Mouse (Mus musculus) heart, postnatal 0 days (tissue): Measurements from ENCODE around the gene Guca2b. TPM values are rescaled to one million over a fixed set of nuclear protein-coding genes. Genes with fewer than 3 reads are reported as not detected.

Source experiments
- ATAC-seq: fragments of 200-750 bp; cut with Nextera tagmentation; 2 replicates; pipeline ENCODE4 v1.8.0; 2017; ENCODE audit warnings: low read depth, moderate number of reproducible peaks, moderate library complexity; ENCODE audit not compliant: insufficient read depth
- DNase-seq: peaks from one replicate; pipeline ENCODE4 v3.0.0-alpha.2; 2016; ENCODE audit warnings: low spot score
- H3K27ac ChIP-seq: fragments of 300-500 bp; sonication (generic); 2 replicates; pipeline ENCODE4 v1.5.1; 2014; ENCODE audit warnings: low read depth, mild to moderate bottlenecking
- H3K27me3 ChIP-seq: fragments of 300-500 bp; sonication (generic); 2 replicates; pipeline ENCODE4 v1.6.1; 2014; ENCODE audit warnings: low read length, mixed read lengths; ENCODE audit not compliant: control insufficient read depth, insufficient read depth
- H3K36me3 ChIP-seq: fragments of 300-500 bp; sonication (generic); replicated peaks from 2 replicates; pipeline ENCODE4 v1.6.1; 2014; ENCODE audit warnings: low read length, mixed read lengths; ENCODE audit not compliant: control insufficient read depth, insufficient read depth
- H3K4me1 ChIP-seq: fragments of 300-500 bp; sonication (generic); 2 replicates; pipeline ENCODE4 v1.6.1; 2014; ENCODE audit warnings: antibody characterized with exemption; ENCODE audit not compliant: control insufficient read depth, insufficient read depth
- H3K4me2 ChIP-seq: fragments of 300-500 bp; sonication (generic); 2 replicates; pipeline ENCODE4 v1.6.1; 2014; ENCODE audit warnings: low read depth, mild to moderate bottlenecking, low read length, moderate library complexity
- H3K4me3 ChIP-seq: fragments of 300-500 bp; sonication (generic); 2 replicates; pipeline ENCODE4 v1.5.1; 2014; ENCODE audit warnings: low read depth, low read length
- H3K9ac ChIP-seq: fragments of 300-500 bp; sonication (generic); replicated peaks from 2 replicates; pipeline ENCODE4 v1.6.1; 2014; ENCODE audit warnings: low read depth, low read length, mixed read lengths
- H3K9me3 ChIP-seq: fragments of 300-500 bp; sonication (generic); replicated peaks from 2 replicates; pipeline ENCODE4 v1.6.1; 2016; ENCODE audit warnings: low read length; ENCODE audit not compliant: control insufficient read depth
- CTCF ChIP-seq: IDR thresholded peaks from 2 replicates; pipeline ENCODE4 v1.5.1; 2016; ENCODE audit warnings: antibody characterized with exemption, control low read depth, low read depth
- EP300 ChIP-seq: IDR thresholded peaks from 2 replicates; pipeline ENCODE4 v1.6.1; 2016; ENCODE audit warnings: antibody characterized with exemption, low read depth
- WGBS: fragments of 180-500 bp; shearing (Covaris S2); extraction: QIAGEN DNeasy Blood & Tissue Kit; methylation state at CpG from one replicate; pipeline ENCODE4 v1.1.7; 2014; 5-methylcytosine and 5-hydroxymethylcytosine counted together
- polyA plus RNA-seq: library from polyadenylated mRNA; unstranded; fragments of >200 nt; fragmentation: Nextera tagmentation; extraction: Ambion mirVana; gene quantifications from 2 replicates; pipeline ENCODE4 v1.2.1, GENCODE M21; 2015
- total RNA-seq: library from RNA; depleted of rRNA; stranded (reverse); fragments of >200 nt; gene quantifications from 2 replicates; pipeline ENCODE4 v1.2.3, GENCODE M21; 2014; ENCODE audit warnings: low replicate concordance

Guca2b gene
- total and polyA plus RNA-seq, 2 experiments from 2014 or later = not detected

- 70% methylated on average over 7 of the region's 7 CpGs for WGBS
- TF ChIP-seq CTCF (no peak), EP300 (no peak)
- Histone ChIP-seq H3K36me3 (no peaks in the 10 kb centered on the region), H3K4me1 (peaks cover 15% of the 10 kb centered on the region), H3K27me3 (no peaks in the 10 kb centered on the region), H3K4me2 (no peak overlapping the region), H3K27ac (no peak overlapping the region), H3K9ac (no peak overlapping the region), H3K9me3 (no peaks in the 10 kb centered on the region), H3K4me3 (no peak overlapping the region)
- ATAC-seq (no peak), DNase-seq (no peak)
Observed at GRCm38 (mm10) chr4:119670210-119670555, 11.4 kb upstream of the Guca2b start.

- H3K9me3 ChIP-seq = no peaks in the 10 kb centered on the region
- H3K36me3 ChIP-seq = no peaks in the 10 kb centered on the region
- DNase-seq (no peak), ATAC-seq (no peak)
- TF ChIP-seq EP300 (no peak), CTCF (no peak)
- H3K9ac ChIP-seq = no peak overlapping the region
- H3K27me3 ChIP-seq = no peaks in the 10 kb centered on the region
- H3K4me2 ChIP-seq = no peak overlapping the region
- 77% methylated on average over 10 of the region's 10 CpGs for WGBS
- no peak overlapping the region for H3K27ac ChIP-seq
- H3K4me3 ChIP-seq = no peak overlapping the region
- peaks cover 19% of the 10 kb centered on the region for H3K4me1 ChIP-seq
Observed at GRCm38 (mm10) chr4:119669356-119670209, 10.8 kb upstream of the Guca2b start.

- no peak overlapping the region for H3K4me3 ChIP-seq
- TF ChIP-seq CTCF (no peak), EP300 (no peak)
- H3K9me3 ChIP-seq = no peaks in the 10 kb centered on the region
- H3K27ac ChIP-seq = no peak overlapping the region
- H3K4me1 ChIP-seq = peaks cover 19% of the 10 kb centered on the region
- H3K4me2 ChIP-seq = no peak overlapping the region
- ATAC-seq = no peak
- 79% methylated on average over 4 of the region's 4 CpGs for WGBS
- no peak overlapping the region for H3K9ac ChIP-seq
- no peaks in the 10 kb centered on the region for H3K36me3 ChIP-seq
- H3K27me3 ChIP-seq = no peaks in the 10 kb centered on the region
- no peak for DNase-seq
Observed at GRCm38 (mm10) chr4:119668596-119668995, 9.8 kb upstream of the Guca2b start.

- H3K27me3 ChIP-seq = no peaks in the 10 kb centered on the region
- TF ChIP-seq CTCF (no peak), EP300 (no peak)
- H3K36me3 ChIP-seq = no peaks in the 10 kb centered on the region
- H3K4me1 ChIP-seq = peaks cover 19% of the 10 kb centered on the region
- no peak for ATAC-seq
- no peak overlapping the region for H3K9ac ChIP-seq
- H3K4me3 ChIP-seq = no peak overlapping the region
- H3K9me3 ChIP-seq = no peaks in the 10 kb centered on the region
- DNase-seq = no peak
- no peak overlapping the region for H3K27ac ChIP-seq
- no peak overlapping the region for H3K4me2 ChIP-seq
- 95% methylated on average over 3 of the region's 3 CpGs for WGBS
Observed at GRCm38 (mm10) chr4:119668185-119668584, 9.4 kb upstream of the Guca2b start.

- ATAC-seq (peak; percentile 28; the same call in 1 of the 2 replicates), DNase-seq (peak; percentile 58)
- Histone ChIP-seq H3K4me2 (no peak overlapping the region), H3K4me1 (peaks cover 21% of the 10 kb centered on the region), H3K4me3 (no peak overlapping the region), H3K9ac (no peak overlapping the region), H3K27ac (no peak overlapping the region), H3K27me3 (no peaks in the 10 kb centered on the region), H3K36me3 (no peaks in the 10 kb centered on the region), H3K9me3 (no peaks in the 10 kb centered on the region)
- WGBS = 20% methylated on average over 5 of the region's 5 CpGs
- TF ChIP-seq EP300 (no peak), CTCF (peak; percentile 89)
Observed at GRCm38 (mm10) chr4:119667454-119667853, 8.7 kb upstream of the Guca2b start.

- Histone ChIP-seq H3K4me3 (no peak overlapping the region), H3K36me3 (no peaks in the 10 kb centered on the region), H3K4me2 (no peak overlapping the region), H3K27me3 (no peaks in the 10 kb centered on the region), H3K9ac (no peak overlapping the region), H3K27ac (peak overlapping the region; percentile 66), H3K4me1 (peaks cover 31% of the 10 kb centered on the region), H3K9me3 (no peaks in the 10 kb centered on the region)
- WGBS = 19% methylated on average over 8 of the region's 8 CpGs
- DNase-seq (no peak), ATAC-seq (no peak)
- no peak for TF ChIP-seq EP300
- no peak for TF ChIP-seq CTCF
Observed at GRCm38 (mm10) chr4:119666116-119666515, 7.4 kb upstream of the Guca2b start.
